Mouse (Mus musculus): ENCODE measurements around the gene Ppp3cb.

DNA sequence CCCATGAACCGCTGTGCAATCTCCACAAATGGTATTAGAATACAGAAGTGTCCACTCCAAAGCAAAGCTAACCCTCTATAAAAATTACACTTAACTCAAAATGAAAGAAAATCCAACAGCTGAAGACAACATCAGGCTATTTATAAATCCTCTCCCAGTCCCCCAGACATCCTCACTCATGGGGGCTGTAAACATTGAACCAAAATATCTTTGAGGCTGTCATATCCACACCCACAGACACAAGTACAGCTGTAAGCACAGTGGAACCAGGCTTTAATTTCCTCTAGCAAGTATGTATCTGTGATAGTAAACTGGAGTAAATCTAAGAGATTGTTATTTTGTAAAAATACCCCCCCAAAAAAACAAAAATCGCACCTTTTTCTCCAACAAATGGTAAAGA, 26.2 kb downstream of the Ppp3cb start:
- TF ChIP-seq CTCF (IDR thresholded peaks at IDR 0.05; ENCODE audit: control insufficient read depth, insufficient read depth, insufficient replicate concordance, low read depth, low read length) (no peak), POLR2A (IDR thresholded peaks at IDR 0.05; ENCODE audit: control insufficient read depth, low read depth, low read length) (no peak)
